Mouse (Mus musculus) liver, postnatal 0 days (tissue): ENCODE measurements at regions not wholly inside any gene's neighbourhood (a gene's known extent, or its start where the extent isn't known, plus 50 kb on each side); places are given as distances from the start of the nearest gene placed in this dataset.

Experiments used
- CTCF ChIP-seq: sonication (generic); IDR thresholded peaks from 2 replicates; pipeline ENCODE4 v1.5.1; 2016; ENCODE audit warnings: antibody characterized with exemption, low read depth
- EP300 ChIP-seq: IDR thresholded peaks from 2 replicates; pipeline ENCODE4 v1.6.1; 2016; ENCODE audit warnings: antibody characterized with exemption, low read depth, mild to moderate bottlenecking

- TF ChIP-seq CTCF = no peak
- no peak for TF ChIP-seq EP300
Observed at GRCm38 (mm10) chr15:67024386-67024785, 523.7 kb upstream of the Lrrc6 start.
